Mouse (Mus musculus): ENCODE data around the gene Gm12695.

The Gm12695 gene

DNA sequence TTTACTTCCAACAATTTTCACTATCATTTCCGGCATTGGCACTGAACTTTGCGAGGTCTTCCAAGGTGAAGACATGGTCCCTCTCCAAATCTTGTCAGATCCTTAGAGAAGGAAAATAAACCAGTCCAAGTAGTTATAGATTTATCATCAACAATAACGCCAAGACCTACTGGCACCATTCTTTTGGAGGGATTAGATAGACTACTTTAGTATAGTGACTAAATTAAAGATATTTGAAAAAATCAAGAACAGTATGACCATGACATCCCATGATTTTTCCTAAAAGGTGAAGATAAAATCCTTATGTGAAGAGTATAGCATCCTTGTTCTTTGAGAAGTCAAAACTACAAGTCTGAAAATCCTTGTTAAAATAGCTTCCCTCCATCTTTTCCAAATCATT, at the start of gene Gm12695:
Gene Gm12695, minus strand, starts transcription at position 101 of the 400 bp plus-strand sequence.
- DNase-seq (ENCODE audit: low read depth), result no peak

DNA sequence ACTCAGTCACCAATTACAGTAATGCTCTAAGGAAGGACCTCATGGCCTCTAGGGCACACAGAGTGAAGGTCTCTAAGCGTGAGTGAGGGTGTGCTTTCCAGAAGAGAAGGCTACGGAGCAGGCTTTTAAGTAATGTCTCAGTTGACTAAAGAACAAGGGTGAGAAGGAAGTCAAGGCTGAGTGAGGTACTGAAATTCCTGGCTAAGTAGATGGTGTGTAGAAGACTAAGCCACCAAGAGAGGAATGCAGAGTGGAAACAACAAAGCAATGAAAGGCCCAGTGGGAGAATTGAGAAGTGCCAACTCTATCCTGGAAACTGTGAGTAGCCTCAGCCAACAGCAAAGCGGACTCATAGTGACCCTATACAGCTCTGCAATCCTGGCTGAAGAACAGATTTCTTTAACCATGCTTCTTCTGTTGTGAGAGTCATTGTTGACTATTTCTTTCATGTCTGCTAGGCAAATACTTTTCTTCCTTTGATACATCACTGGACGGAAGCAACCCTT, 40.6 kb upstream of the Gm12695 start:
- DNase-seq (ENCODE audit: low read depth), result no peak

DNA sequence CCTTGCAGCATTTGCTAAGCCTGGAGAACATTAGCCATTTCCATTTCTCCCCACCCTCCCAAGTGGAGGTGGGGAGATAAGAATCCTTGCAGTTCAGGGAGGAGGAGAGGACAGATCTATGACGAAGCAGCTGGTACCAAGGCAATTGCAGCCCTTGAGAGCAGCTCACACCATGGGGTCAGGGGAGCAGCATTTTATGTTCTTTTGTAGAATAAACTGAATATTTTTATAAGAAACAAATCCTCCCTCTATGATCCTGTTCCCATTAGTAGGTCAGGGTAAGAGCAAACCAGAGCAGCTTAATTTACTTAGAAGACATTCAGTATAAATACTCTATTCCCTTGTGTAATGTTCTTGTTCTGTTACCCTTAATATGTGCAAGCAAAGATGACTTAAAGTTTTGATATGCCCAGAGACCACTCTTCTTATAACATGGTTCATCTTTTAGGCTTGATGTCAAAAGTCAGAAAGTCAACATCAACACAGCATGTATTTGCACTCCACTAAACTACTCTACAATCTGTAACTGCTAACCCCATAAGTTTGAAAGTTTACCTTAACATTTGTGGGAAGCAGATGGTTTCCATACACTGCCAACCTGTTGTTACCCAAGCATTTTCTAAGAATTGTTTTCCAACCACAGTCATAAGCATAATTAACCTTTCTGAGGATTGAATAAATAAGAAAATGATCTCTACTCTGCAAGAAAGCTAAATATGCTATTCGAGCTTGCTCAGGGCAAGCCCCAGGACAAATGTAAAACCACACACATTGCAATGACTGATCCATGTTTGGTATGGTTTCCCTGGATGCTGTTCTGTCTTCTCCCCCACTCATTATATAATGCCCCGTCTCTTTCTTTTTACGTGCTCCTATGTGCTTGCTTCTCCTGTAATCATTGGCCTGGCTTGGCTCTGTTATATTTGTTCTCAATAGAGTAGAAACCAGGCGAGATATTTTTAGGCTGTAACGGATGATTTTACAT, 22.1 kb upstream of the Gm12695 start:
- no peak for DNase-seq (ENCODE audit: low read depth)

DNA sequence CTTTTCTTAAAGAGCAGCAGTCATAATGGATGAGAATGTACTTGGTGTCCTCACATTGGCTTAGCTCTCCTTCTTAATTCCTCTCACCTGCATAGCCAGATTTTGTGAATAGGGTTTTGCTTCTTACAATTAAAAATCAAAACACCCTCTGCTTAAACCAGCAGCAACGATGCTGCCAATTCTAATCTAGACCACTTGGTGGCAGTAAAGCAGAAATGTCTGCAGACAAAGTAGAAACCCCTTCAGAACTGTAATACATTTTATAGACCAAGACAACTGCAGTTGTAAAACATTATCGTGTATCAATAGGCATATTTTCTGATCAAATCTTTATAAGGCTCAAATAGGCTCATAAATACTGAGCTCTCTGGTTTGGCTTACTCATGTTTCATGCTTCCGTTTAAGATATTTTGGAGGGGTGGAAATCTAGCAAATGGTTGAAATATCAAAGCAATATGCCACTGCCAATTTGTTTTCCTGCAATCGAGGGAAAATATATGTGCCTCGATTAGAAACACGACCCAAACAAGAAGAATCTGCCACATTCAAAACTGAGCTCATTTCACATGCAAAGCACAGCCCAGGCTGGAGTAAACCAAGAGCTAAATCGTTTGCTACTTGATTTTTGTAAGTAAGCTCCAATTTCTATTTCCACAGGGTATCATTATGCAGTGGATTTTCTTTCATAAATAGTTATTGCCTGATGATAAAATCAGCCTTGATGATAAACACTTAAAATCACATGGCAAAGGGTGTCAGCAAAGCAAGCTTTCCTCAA, 14.6 kb upstream of the Gm12695 start:
- peak; percentile 17 for DNase-seq (ENCODE audit: low read depth)

DNA sequence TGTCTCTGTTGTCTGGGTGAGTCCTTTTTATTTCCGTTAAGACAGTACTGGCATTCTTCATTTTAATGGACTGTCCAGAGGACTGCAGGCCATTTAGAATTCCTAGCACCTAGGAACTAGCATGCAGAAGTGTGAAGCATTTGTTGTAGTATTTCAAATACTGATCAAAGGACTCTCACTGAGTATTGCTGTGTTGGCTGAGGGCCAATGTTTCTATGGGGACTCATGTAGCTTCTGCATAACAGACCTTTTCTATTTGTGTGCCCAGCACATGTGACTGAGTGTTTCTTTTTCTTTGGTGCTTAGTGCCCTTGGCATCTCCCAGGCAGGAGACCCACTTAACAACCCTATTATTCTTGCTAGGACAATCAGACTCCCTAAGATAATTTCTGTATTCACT, 12.6 kb upstream of the Gm12695 start:
- DNase-seq (ENCODE audit: low read depth), result no peak

DNA sequence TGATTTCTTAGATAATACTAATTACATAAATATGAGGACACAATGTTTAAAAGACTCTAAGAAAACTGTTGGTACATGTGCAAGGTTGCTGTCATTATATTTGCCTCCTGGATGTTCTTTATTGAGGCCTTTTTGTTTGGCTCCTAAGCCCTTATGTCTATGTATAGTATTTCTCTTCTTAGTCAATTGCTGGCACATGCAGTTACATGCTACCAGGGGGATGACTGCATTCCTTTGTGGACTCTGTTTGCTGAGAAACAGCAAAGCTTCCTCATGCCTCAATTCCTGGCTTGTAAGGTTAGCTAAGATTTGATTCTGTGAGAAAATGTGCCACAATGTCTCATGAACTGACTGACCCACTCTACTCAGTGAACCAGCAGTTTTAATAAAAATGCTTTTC, 6.3 kb upstream of the Gm12695 start:
- peak; percentile 11 for DNase-seq (ENCODE audit: low read depth)

DNA sequence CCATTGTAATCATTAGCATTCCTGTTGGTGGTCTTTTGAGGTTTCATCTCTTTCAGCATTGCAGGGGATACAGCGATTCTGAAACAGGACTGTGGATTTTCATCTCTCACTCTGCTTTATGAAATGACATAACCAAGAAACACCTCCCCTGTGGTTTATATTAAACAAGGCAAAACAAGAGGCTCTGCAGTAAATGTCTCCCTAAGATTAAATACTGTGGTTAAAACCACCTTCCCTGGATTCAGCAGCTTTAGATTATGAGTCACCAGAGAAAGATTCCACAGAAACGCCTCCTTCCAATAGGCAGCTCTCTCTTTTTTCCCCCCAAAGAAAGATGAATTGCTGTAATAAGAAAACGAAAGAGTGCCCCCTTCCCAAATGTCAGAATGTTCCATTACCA, 4.9 kb upstream of the Gm12695 start:
- DNase-seq (ENCODE audit: low read depth), result peak; percentile 16

DNA sequence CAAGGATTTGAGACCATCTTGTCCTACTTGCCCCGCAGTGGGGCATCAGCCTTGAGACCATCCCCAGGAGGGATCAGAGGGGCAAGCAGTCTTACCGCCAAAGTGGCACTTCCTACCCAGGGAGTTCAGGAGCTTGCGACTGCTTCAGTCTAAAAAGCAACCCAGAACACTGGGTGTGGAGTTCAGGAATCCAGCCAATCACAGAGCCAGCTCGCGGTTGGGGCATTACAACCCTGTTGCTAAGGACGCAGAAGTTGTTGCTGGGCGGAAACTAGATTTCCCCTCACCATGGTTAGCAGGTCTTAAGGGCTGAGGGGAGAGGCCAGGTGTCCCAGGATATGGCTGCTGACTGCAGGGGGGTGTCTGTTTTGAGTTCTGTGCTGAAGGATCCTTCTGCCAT, 1.6 kb upstream of the Gm12695 start:
- DNase-seq (ENCODE audit: low read depth), result no peak

DNA sequence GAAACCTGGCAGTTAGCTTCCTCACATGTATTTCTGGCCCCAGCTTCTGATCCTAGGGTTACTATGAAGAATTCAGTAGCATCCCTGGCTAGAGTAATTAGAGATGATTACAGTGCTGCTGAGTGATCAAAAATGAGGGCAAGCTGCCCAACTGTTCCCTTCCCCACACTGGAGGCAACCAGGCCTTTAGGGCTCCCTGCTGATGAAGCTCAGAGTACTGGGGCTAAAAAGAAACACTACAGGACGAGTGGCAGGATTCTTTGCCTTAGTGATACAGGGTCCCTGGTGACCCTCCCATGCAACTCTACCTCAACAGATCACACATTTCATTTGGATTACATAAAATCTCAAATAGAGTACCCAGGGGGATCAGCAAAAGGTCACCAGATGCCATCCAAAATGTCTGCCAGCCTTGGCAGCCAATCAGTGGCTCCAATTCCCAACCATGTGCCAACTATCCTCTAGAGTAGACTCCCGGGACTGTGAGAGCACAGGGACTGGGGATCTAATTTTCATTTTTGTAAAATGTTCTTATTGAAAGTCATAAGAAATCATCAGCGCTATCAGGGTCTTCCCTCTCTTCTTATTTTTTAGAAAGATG, 11.9 kb downstream of the Gm12695 start:
- DNase-seq (ENCODE audit: low read depth), result no peak

DNA sequence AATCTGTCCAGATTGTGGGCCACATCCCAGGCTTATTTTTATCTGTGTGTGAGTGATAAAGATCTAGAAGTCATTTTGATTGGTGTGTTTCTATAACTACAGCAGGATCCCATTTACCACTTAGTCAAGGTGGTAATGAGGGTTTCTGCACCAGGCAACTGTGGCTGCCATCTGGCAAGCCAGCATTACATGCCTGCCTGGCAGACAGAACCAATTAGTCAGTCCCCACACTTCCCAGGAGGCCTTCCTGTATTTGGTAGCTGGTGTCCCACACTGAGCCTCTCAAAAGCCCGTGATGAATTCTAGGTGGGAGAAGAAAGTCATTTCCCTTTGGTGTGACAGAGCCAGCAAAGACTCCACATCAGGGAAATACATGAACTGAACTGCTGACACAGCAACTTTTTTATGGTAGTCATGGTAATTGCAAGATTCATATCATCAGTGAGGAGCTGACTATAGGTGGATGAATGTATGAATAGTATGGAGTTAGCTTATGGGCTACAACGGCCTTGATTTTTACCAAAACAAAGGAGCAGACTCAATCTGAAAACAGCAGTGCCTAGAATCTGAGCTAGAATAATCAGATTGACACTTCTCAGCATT, 18.5 kb downstream of the Gm12695 start:
- DNase-seq (ENCODE audit: low read depth), result no peak

DNA sequence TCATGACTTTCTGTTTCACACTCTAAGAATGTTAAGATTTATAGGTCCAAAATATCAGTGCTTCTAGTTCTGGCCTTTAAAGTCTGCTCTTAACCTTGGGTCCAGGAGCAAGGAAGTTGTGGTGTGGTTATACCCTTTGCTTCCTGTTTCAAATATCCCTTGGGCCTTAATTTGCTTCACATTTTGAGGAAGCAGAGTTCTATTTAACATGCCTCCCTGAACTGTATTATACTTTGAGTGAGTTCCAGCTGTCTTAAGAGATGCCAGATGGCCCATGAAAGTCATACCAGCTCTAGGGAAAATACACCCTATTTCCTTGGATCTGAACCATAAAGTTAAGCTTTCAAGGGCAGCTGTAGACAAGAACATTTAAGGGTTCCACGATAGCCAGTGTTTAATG, 33.0 kb downstream of the Gm12695 start:
- DNase-seq (ENCODE audit: low read depth), result no peak

DNA sequence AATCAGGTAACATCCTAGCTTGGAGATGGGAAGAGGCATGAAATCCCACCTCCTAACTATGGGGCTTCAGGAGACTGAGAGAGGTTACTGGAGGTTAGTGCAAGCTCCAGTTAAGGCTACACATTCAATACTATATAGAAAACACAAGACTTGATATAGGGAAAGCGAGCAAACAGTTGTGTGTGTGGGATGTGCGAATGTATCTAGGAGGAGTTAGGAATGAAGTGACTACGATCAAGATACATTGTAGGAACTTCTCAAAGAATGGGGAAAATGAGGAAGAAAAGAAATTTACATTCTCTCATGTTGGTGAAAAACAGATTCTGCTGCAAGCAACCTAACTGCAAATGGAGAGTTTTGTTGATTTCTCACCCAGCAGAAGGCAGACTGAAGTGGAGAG, 44.5 kb downstream of the Gm12695 start:
- DNase-seq (ENCODE audit: low read depth), result no peak

DNA sequence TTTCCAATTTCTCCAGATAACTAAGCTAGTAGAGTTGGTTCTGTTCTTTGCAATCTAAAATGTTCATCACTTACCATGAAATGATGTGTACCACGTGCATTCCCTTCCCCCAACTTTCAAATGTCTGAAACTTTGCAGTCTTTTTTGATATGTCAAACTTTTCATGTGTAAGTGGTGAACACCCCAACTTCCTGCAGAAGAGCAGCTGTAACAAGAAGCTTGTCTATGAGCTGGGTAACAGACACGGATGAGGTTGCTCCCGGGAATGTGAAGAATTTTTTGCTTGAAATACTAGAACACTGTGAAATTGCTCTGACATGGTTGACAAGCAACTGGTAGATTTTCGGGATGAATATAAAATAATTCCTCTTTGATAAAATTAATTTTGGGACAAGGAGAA, 55.7 kb downstream of the Gm12695 start:
- DNase-seq (ENCODE audit: low read depth), result no peak

DNA sequence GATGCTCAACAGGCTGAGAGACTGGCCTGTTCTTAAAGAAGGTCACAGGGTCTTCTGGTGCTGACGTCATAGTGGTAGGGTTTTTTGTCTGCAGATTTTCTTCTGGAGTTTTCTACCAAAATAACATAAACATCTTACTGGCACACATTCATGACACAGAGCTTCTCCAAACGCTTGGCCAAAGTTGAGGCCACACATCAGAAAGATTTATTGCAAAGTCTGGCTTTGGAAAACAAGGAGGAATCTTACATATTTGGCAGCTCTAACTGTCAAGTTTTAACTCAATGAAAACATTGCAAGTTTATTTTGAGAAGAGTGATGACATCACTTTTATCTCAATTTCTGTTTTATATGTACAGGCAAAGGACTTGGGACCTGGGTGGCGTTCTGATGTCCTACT, 56.8 kb downstream of the Gm12695 start:
- DNase-seq (ENCODE audit: low read depth), result no peak

DNA sequence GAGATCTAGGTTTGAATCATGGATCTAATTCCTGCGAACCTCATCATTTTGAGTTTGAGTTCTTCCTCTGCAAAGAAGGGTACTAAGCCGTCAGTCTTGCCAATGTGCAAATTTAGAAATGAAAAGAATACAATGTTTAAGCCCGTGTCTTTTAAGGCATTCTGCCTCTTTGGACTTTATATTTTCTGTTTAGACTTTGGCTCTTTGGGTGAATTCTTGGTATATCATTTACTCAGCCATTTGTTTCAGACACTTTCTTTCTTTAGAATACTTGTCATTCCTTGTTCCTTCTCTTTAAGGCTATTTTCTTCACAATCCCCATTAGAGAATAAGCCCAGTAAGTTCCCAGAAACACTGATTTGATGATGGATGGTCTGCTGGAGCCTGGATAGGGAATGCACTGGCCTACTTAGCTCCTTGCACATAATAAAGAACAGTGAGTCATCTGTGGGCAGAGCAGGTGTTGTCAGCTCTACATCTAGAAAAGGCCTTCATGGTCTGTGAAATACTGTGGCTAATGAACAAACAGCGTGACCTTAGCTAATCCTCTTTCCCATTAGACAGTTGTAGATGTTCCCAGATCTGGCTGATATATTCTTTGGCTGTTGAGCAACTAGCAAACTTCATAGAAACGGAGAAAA, 59.5 kb downstream of the Gm12695 start:
- peak; percentile 41 for DNase-seq (ENCODE audit: low read depth)

DNA sequence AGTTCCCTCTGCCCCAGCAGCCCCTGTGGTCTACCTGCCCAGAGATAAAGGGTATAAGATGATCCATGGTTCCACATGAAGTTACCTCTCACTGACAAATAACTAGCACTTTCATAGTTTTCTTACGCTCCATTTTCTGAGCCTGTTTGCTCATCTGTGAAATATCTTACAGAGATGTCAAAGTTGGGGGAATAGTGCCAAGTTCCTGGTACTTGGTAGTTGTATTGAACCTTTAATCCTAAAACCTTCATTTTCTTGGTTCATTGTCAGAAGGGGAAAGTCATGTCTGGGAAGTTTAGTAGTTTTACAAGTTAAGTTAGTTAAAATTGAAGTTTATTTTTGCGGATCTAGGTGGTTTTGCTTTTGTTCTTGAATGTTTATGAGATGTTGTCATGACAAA, 62.7 kb downstream of the Gm12695 start:
- DNase-seq (ENCODE audit: low read depth), result no peak

DNA sequence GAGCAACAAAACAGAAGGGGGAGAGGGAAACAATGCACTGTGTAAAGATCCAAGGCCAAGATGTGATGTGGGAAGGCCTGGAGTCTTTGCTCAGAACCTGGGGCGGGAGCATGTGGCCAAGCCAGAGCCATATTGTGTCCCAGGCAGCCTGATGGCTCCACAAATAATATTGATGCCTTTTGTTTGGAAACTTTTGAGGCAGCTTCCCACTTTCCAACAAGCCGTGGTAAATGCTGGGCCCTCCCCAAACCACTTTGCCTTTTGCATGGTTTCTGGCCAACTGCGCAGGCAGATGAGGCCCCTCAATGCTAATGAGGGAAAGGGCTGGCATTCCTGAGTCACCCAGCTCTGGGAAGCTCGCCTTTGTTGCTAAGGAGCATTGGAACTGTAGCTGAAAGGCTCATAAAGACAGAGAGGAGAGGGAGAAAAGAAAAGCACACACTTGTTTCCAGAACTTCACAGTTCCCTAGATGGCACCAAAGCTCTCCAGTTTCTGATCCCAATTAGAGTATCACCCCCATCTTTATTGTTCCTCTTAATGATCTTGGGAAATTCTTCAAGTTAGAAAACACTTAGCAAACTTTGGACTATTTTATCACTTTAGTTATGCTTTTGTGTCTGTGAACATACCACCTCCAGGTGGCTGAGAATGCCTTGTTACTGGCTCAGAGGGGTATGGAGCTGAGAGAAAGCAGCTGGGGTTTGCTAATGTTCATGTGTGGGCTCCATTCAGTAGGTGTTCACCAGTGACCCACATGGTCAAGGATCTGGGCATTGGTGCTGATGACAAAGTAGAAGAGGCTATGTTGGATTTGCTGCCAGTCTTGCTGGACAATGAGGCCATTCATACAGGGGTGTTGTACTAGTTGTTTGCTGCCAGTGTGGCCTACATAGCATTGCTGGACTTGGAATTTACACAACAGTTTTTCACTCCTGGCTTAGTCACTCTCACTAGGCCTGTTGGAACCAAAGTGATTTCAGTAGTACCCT, 65.7 kb downstream of the Gm12695 start:
- DNase-seq (ENCODE audit: low read depth), result peak; percentile 74

DNA sequence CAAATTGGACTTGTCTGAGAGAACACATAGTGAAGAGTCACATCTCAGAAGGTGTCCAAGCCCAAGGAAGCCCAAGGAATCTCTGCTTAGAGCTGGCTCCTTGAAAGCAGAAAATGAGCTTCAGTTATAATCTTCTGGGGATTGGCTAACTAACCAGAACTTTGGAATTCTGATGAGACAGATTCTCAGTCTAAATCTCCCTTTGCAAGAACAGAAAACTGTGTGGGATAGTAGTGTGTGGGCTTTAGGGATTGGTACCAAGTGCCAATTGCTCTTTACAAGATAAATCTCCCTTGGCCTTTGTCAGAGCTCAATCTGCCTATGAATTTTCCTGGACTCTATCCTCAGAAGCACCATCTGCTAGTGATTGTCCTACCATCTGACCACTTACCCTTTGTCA, 66.5 kb downstream of the Gm12695 start:
- DNase-seq (ENCODE audit: low read depth), result no peak

DNA sequence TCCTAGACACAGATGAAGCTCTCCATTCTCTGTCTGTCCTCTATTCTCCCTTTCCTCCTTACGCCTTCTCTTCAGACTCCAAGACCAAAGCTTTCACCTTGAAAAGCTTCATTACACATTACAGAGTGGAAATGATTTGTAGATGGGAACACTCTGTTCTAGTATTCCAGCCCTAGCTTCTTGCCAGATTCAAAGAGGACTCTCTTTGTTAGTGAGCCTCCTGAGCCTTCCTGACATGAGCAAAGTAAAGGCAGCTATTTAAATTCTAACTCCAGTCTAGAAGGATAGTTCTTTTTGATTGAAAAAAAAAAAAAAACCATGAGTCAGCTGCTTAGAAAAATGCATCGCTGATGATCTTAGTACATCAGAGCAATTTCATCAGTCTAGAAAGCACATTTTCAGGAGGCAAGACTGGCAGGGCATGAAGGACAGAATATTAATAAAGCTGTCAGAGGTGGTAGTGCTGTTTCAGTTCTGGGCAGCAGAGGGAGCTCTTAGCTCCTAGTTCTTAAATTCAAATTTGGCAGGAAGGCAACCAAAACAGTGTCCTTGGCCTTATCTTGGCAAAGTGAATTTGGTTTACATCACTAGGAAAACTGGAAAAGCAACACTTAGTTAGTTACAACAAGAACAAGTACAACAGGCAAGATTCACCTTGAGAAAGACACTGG, 79.6 kb downstream of the Gm12695 start:
- DNase-seq (ENCODE audit: low read depth), result no peak

DNA sequence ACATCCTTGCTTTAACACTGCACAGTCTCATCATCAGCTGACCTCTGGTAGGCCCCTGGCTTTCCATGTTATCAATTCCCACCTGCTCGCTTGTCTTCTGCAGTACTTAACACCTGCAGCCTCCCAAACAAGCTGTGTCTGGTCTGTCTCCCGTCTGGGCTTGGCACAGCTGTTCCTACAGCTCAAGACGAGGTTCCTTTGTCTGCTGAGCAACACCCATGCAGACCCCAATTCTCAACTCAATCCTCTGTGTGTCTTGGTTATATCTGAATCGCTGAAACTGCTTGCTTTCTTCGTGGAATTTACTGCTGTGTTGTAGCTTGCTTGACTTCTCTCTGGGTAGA, 86.8 kb downstream of the Gm12695 start:
- DNase-seq (ENCODE audit: low read depth), result no peak
